Mouse (Mus musculus): ENCODE measurements around the gene Olfr1415. TPM values are rescaled to one million over a fixed set of nuclear protein-coding genes. Genes with fewer than 3 reads are reported as not detected.

Gene Olfr1415
- polyA plus RNA-seq, 3 experiments from 2014 or later = not detected

Other genes starting within 250 kb of the Olfr1415 start
- 100 to 1,000 TPM; 157 to 216 (median 180) TPM for gene Ndufa10, start 22.2 kb downstream of the Olfr1415 start, polyA plus RNA-seq (2017; shearing (Covaris generic))
- gene Olfr1416, start 11.0 kb downstream of the Olfr1415 start, polyA plus RNA-seq (2017; shearing (Covaris generic)) = not detected
- gene Olfr1414, start 22.6 kb upstream of the Olfr1415 start, polyA plus RNA-seq (2017; shearing (Covaris generic)) = not detected
- gene Olfr1413, start 75.2 kb upstream of the Olfr1415 start, polyA plus RNA-seq (2017; shearing (Covaris generic)) = not detected
- not detected for gene Olfr1412, start 89.7 kb upstream of the Olfr1415 start, polyA plus RNA-seq (2017; shearing (Covaris generic))
- not detected for gene Olfr1411, start 98.3 kb upstream of the Olfr1415 start, polyA plus RNA-seq (2017; shearing (Covaris generic))
- gene Olfr1410, start 109.7 kb upstream of the Olfr1415 start, polyA plus RNA-seq (2017; shearing (Covaris generic)) = not detected
- not detected for gene Olfr12, start 121.7 kb upstream of the Olfr1415 start, polyA plus RNA-seq (2017; shearing (Covaris generic))
- 100 to 1,000 TPM; 205 to 272 (median 248) TPM for gene Cops9, start 145.9 kb upstream of the Olfr1415 start, polyA plus RNA-seq (2017; shearing (Covaris generic))
- gene Otos, start 152.7 kb upstream of the Olfr1415 start, polyA plus RNA-seq (2017; shearing (Covaris generic)) = 1 to 10 TPM in 2 of 3 experiments, under 1 TPM in 1; 0.64 to 2.5 (median 1.7) TPM